Mouse (Mus musculus) retina, postnatal 1 day (tissue): ENCODE results near the gene Ifi202b.
A peak's percentile ranks its signal among the peaks of the same experiment; 100 is the strongest.
"Not testable (repeated sequence)": the region's sequence is repeated elsewhere in the genome, so short reads cannot be mapped to it uniquely, and the experiment has no call there.

ENCODE experiments used
- DNase-seq: peaks from one replicate; pipeline ENCODE4 v3.0.0-alpha.2; 2012

The Ifi202b gene

DNA sequence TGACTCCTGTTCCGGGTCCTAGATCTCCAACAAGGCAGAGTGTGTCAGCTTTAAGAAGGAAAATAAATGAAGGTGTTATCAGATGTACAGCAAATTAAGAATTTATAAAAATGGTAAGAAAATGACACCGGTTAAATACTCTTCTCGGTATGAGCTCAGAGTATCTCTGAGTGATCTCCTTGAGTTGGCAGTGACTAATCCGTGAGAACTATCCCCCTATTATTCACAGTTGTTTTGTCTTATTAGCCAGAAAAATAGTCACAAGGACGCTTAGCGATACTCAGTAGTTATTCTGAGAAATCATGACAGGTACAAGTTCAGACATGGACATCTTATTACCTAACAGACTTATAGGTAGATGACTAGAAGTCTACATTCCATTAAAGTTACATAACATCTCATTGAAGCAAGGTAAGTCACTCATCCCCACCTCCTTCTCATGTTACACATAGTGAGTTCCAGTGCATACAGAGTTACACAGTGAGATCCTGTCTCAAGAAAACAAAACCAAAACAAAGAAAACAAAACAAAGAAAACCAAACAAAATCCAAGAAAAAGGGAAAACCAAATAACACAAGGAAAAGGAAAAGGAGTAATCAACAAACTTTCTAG lies at the start of gene Ifi202b:
Gene Ifi202b (minus strand): TSS at position 51 of the 612 bp plus-strand sequence.
- DNase-seq: not testable (repeated sequence)

GRCm38 (mm10) chr1:174031698-174032097 lies 49.2 kb upstream of the Ifi202b start, which contains the start of gene Ifi205:
Gene Ifi205 (minus strand): TSS chr1:174031810.
- no peak for DNase-seq

DNA sequence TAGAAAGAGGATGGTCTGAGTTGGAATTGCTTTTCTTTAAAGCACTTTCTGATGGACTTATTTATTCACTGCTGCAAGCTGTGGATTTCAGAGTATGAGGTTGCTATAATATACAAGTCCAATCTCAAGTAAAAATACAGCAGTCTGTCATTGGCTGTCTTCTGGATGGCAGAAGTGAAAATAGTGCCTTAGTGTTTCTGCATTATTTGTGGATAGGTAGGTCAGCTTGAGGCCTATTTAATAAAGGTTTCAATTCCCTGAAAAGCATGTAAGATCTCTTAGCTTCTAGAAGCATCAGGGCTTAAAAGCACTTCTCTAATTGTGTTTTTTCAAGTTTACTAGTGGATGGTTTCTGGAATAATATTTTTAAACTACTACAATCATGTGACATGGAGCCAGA lies 24.5 kb upstream of the Ifi202b start:
- not testable (repeated sequence) for DNase-seq

- not testable (repeated sequence) for DNase-seq
Observed at GRCm38 (mm10) chr1:174004352-174005109, 22.0 kb upstream of the Ifi202b start.

DNA sequence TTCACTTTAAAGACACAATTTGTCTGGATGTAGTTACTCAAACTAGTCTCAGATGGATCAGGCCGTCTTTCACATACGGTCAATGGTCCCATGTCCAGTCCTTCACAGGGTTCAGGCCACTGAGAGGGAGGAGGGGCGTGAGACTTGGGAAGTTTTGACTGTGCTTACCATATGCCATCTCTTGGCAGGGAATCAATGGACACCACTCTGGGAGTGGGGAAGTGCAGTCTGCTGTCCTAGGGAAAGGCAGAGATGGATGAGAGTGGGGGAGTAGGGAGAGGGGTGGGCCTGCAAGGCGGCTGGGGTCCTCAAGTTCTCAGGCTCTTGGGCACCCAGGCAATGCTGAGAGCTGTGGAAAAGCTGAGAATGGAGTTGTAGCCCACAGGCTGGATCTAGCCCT lies 12.5 kb upstream of the Ifi202b start:
- DNase-seq: no peak

DNA sequence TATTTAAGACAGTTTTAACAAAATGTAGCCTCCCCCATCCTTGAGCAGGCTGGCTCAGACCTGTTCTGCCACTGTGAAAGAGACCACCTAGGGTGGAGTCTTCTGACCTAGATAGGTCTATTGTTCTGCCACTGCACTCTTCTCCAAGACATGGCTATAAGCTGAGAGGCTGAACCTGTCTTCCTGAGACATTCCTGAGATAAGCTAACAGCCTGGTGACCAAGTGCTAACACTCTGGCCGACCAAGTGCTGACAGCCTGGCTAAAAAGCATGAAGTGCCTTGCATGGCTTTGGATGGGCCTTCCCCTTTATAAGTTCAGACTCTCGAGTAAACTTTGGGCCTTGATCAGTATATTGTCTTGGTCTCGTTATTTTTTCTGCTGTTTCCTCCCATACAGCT lies 1.5 kb downstream of the Ifi202b start:
- peak; percentile 11 for DNase-seq

DNA sequence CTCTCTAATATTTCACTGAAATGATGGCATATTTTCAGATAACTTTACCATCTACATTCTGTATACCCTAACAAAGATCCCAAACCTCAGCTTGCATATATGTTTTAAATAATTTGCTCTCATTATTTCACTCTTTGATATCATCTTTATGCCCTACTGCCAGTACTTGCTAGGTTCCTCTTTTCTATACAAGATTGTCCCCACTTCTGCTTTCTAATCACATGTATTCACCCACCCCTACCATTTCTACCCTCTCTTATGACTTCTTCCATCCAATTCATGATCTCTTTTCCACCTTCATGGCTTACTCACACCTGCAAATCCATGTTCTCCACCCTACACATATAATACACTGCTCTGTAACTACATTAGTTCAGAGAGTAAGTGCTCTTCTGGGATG lies 4.9 kb downstream of the Ifi202b start:
- DNase-seq: no peak

GRCm38 (mm10) chr1:173973111-173973510 lies 9.4 kb downstream of the Ifi202b start:
- peak; percentile 11 for DNase-seq

DNA sequence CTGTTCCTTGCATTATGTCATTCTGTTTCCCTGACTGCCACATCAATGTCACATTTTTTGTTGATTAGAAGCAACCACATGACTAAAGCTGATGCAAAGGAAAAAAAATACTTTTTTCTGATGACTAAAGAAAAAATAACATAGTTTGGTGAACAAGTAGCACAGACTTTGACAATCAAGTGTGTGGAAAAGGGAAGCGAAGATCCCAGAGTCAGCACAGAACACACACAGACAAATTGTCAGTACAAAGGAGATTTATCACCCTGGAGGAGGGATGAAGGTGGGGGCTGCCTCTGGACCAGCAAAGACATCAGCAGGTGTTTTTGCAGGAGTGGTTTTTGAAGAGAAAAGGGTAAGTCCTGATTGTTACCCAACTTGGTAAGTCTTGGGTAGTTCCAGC lies 21.1 kb downstream of the Ifi202b start:
- not testable (repeated sequence) for DNase-seq

GRCm38 (mm10) chr1:173959998-173960397 lies 22.5 kb downstream of the Ifi202b start:
- peak; percentile 4 for DNase-seq

DNA sequence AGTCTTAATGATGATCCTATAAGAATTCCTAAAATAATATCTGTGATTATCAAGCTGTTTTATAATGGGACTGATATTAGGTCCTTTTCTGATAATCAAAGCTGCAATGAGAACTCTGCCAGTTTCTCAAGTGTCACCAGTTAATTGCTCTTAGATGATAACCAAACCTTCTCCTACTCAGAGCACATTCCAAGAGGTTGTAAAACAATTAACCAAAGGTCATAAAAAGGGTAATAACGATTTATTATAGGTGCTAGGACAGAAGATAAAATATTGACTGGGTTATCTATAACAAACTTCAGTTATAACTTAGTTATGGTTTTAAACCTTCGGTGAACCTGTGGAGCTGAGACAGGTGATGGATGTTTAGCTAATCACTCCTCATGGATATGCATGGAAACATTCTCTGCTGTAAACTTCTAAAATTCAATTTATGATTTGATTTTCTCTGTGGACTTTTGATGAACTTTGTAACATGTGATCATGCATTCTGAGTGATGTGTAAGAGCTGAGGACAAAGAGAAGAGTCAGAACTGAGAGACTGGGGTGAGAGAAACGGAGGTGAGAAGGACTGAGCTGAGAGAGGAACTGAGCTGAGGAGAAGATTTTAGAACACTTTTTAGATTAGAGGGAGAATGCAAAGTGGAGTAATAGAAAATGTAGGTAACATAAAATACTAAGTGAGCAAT lies 26.6 kb downstream of the Ifi202b start:
- not testable (repeated sequence) for DNase-seq

- no peak for DNase-seq
Observed at GRCm38 (mm10) chr1:173955071-173955796, 27.3 kb downstream of the Ifi202b start.

GRCm38 (mm10) chr1:173953563-173953962 lies 29.0 kb downstream of the Ifi202b start:
- no peak for DNase-seq

DNA sequence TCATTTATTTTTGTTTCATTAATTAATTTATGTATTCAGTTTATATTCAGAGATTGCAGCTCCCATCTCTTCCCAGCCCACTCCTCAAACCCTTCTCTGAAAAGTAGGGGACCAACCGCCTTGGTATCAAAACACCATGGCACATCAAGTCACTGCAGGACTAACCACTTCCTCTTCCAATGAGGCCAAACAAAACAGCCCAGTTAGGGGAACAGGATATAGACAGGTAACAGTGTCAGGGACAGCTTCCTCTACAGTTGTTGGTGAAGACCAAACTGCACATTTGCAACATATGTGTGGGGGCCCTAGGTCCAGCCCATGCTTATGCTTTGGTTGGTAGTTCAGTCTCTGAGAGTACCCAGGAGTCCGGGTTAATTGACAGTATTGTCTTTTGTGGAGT lies 33.5 kb downstream of the Ifi202b start:
- not testable (repeated sequence) for DNase-seq

DNA sequence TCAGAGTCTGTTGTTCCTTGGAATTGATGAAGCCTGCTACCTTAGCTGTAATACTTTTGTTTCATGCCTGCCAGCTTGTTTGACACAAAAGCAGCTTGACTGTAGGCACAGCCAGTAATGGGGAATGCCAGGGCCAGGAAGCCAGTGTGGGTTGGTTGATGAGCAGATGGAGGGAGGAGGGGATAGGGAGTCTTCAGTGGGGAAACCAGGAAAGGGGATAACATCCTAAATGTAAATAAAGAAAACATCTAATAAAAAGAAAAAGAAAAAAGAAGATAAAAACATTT lies 39.8 kb downstream of the Ifi202b start:
- DNase-seq: not testable (repeated sequence)

DNA sequence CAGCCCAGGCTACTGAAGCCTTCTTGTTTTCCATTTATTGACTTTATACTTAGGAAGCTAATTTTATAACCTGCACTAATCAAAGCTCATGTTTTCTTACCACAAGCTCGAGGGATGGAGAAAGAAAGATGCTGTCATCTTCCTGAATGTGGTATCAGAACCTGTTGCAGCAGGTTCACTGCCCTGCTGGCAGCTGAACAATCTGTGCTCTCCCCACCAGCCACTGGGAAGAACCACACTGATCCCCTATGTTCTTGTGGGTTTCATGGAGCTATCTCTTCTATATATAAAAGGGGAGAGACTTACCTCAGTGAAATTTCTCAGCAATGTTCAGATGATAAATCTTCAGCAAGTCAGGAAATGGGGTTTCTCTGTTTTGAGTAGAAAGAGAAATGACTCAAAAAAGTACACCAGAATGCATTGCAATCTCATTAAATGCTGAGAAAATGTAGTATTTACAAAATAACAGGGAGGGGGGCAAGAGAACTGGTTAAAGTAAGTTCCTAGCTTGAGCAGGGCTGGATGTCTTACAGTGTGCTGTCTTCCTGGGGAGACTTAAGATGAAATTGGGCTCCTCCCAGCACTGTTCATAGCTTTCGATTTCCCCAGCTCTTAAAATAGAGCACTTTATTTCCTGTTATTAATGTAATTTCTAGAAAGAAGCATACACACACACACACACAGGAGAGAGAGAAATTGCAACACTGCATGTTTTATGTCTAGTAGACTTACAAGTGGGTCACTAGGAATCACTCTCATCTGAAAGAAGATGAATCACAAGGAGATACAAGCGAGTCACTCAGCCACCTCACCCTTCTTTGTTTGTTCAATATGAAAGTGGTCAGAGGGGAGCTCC lies 40.4 kb downstream of the Ifi202b start, which contains the start of the genes Mndal and Ifi203:
Gene Mndal (minus strand): TSS at position 568 of the 856 bp plus-strand sequence.
Gene Ifi203 (minus strand): TSS at position 749 of the 856 bp plus-strand sequence.
- DNase-seq: not testable (repeated sequence)

- DNase-seq: not testable (repeated sequence)
Observed at GRCm38 (mm10) chr1:173941522-173941921, 41.0 kb downstream of the Ifi202b start.

DNA sequence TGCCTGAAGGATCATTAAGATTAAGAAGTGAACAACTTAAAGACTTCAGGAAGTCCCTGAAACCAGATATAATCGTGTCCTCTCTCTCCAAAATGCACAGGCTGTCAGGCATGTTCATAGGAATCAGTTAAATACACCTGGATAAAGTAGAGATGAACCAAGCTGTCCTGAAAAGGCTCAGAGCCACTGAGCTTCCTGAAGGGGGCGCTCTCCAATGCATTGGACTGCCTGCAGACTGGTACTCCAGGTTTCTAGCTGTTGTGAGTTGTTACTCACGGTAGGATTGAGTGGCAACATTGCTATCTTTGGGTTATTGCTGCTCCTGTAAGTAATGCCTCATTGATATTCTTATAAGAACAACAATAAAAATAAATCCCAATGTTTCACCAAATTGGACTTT lies 63.3 kb downstream of the Ifi202b start:
- DNase-seq: not testable (repeated sequence)

GRCm38 (mm10) chr1:173914559-173914958 lies 68.0 kb downstream of the Ifi202b start:
- no peak for DNase-seq

DNA sequence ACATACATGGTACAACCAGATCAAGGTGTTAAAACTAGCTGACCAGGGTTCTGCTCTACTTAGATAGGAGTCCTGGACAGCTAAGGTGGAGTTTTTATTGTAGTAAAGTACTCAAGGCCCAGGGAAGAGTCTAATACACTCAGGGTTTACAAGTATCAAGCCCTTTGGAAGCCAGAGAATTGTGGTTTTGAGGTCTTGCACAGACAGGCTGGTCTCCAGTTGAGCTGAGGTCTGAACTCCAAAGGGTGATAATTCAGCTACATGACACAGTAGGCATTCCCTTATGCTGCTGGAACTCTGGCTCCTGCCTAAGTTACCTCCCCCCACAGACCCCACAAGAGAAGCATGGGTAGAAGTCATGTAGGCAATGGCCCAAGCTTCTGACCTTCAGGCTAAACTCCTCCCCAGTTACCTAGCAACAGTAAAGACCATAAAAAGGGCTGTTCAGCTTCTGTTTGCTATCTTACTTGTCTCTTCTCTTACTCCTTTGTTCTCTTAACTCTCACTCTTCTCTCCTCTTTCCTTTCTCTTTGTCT lies 69.2 kb downstream of the Ifi202b start:
- DNase-seq: not testable (repeated sequence)
